Mouse (Mus musculus) hindbrain, embryonic 15.5 days (tissue): ENCODE measurements around the gene Kctd12b. TPM values are rescaled to one million over a fixed set of nuclear protein-coding genes. Genes with fewer than 3 reads are reported as not detected.

Experiments
- ATAC-seq: fragments of 200-750 bp; cut with Nextera tagmentation; 2 replicates; pipeline ENCODE4 v1.8.0; 2017; ENCODE audit warnings: low read depth, moderate number of reproducible peaks, moderate TSS enrichment; ENCODE audit not compliant: low FRiP score
- H3K27ac ChIP-seq: fragments of 300-500 bp; sonication (generic); replicated peaks from 2 replicates; pipeline ENCODE4 v1.5.1; 2015; ENCODE audit warnings: mild to moderate bottlenecking, inconsistent platforms
- H3K27me3 ChIP-seq: fragments of 300-500 bp; sonication (generic); 2 replicates; pipeline ENCODE4 v1.6.1; 2015; ENCODE audit warnings: control low read depth, inconsistent platforms
- H3K36me3 ChIP-seq: fragments of 300-500 bp; sonication (generic); 2 replicates; pipeline ENCODE4 v1.6.1; 2015; ENCODE audit warnings: control low read depth, inconsistent platforms
- H3K4me1 ChIP-seq: fragments of 300-500 bp; sonication (generic); replicated peaks from 2 replicates; pipeline ENCODE4 v1.6.1; 2015; ENCODE audit warnings: control low read depth, inconsistent platforms
- H3K4me2 ChIP-seq: fragments of 300-500 bp; sonication (generic); 2 replicates; pipeline ENCODE4 v1.6.1; 2015; ENCODE audit warnings: moderate library complexity, mild to moderate bottlenecking, inconsistent platforms
- H3K4me3 ChIP-seq: fragments of 300-500 bp; sonication (generic); 2 replicates; pipeline ENCODE4 v1.5.1; 2015; ENCODE audit warnings: mild to moderate bottlenecking, inconsistent platforms
- H3K9ac ChIP-seq: fragments of 300-500 bp; sonication (generic); 2 replicates; pipeline ENCODE4 v1.6.1; 2015; ENCODE audit warnings: inconsistent platforms
- H3K9me3 ChIP-seq: fragments of 300-500 bp; sonication (generic); 2 replicates; pipeline ENCODE4 v1.6.1; 2016; ENCODE audit warnings: control low read depth, inconsistent platforms
- WGBS: fragments of 180-500 bp; shearing (Covaris S2); methylation state at CpG from one replicate; pipeline ENCODE4 v1.1.7; 2015; 5-methylcytosine and 5-hydroxymethylcytosine counted together
- polyA plus RNA-seq: library from polyadenylated mRNA; unstranded; fragments of >200 nt; fragmentation: Nextera tagmentation; extraction: Ambion mirVana; gene quantifications from 2 replicates; pipeline ENCODE4 v1.2.1, GENCODE M21; 2015

Kctd12b gene
- polyA plus RNA-seq, 1 experiment from 2014 or later, result 3.4 TPM

GRCm38 (mm10) chrX:153640615-153641014 is 55.6 kb downstream of the Kctd12b start:
- Histone ChIP-seq H3K27ac (no peak overlapping the region), H3K4me2 (no peak overlapping the region), H3K36me3 (no peaks in the 10 kb centered on the region), H3K9me3 (no peaks in the 10 kb centered on the region), H3K27me3 (no peaks in the 10 kb centered on the region), H3K9ac (no peak overlapping the region), H3K4me1 (no peaks in the 10 kb centered on the region), H3K4me3 (no peak overlapping the region)
- WGBS, result 63% methylated on average over 3 of the region's 3 CpGs
- no peak for ATAC-seq

GRCm38 (mm10) chrX:153636247-153636646 is 59.9 kb downstream of the Kctd12b start:
- Histone ChIP-seq H3K9me3 (no peaks in the 10 kb centered on the region), H3K36me3 (no peaks in the 10 kb centered on the region), H3K9ac (no peak overlapping the region), H3K4me2 (no peak overlapping the region), H3K27me3 (no peaks in the 10 kb centered on the region), H3K27ac (no peak overlapping the region), H3K4me1 (no peaks in the 10 kb centered on the region), H3K4me3 (no peak overlapping the region)
- no peak for ATAC-seq
- WGBS, result 0% methylated on average over 1 of the region's 1 CpGs

Other genes starting within 250 kb of the Kctd12b start
- 51.2 and 52.4 TPM in 2 replicates for gene Ubqln2, start 198.2 kb downstream of the Kctd12b start, polyA plus RNA-seq
- not detected in 2 replicates for gene Cypt3, start 137.8 kb downstream of the Kctd12b start, polyA plus RNA-seq
- gene Nbdy, start 27.2 kb upstream of the Kctd12b start, polyA plus RNA-seq, result 142 and 147 TPM in 2 replicates
- gene Spin2c, start 135.8 kb upstream of the Kctd12b start, polyA plus RNA-seq, result 25.5 and 28.5 TPM in 2 replicates